Mouse (Mus musculus): ENCODE data around the gene Bhmt.
"Not testable (repeated sequence)": the region's sequence is repeated elsewhere in the genome, so short reads cannot be mapped to it uniquely, and the experiment has no call there.

The Bhmt gene

DNA sequence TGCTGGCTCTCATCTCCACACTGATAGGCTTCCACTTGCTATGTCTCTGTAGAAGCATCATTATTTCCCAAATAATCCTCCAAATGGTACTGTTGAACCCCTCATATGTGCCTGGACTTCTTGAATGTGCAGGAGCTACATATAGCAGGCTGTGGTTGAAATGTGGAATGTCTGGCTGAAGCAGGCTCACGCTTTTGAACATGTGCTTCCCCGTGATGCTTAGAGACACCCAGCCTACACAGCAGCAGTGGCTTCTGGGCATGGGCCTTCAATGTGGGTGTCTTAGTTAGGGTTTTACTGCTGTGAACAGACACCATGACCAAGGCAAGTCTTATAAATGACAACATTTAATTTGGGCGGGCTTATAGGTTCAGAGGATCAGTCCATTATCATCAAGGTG lies 30.1 kb downstream of the Bhmt start:
- no peak for DNase-seq

DNA sequence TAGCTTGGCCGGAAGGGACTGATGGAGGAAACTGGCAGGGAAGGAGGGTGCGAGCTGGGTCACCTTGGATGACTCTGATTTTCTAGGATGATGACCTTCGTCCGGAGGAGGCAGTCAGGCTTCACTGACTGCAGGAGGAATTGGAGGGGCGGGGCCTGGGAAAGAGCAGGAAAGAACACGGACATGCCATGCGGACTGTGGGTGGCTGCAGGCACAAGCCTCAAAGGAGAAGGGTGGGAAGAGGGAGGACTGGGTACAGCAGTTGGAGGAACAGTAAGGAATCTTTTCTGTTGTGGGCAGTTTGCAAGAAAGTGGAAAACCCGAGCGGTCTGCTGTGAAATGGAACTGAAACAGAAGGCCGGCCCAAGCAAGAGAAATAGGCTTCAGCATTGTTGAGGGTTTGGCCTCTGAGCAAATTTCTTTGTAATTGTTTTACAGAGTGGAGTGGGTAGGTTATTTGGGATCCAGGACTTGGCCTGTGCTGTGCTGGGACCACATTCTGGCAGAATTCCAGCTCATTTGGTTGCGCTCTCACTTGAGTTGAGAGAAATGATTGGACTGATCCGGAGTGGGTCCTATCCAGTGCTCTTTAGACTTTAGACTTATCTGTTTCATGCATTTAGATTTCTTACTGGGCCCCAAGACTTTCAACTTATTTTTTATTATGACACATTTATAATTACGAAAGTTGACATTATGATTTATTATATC lies 30.7 kb downstream of the Bhmt start:
- no peak for DNase-seq

GRCm38 (mm10) chr13:93604698-93605097 lies 33.1 kb downstream of the Bhmt start:
- no peak for DNase-seq

DNA sequence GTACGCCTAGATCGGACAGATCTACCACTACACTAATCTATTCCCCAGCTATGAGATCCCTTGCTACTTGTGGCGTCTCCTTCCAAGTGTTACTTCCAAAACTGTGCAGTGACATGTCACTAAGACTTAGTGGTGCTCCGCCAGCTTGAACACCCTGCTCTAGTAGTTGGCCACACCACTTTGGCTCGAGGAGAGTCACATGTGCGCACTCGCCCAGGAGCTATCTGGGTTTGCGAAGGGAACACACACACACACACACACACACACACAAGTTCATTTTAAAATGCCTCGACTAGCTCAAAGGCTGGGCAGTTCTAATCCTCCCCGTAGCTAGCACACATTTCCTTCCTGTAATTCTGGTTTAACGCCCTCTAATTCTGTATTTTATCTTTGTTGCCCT lies 36.2 kb downstream of the Bhmt start:
- no peak for DNase-seq

GRCm38 (mm10) chr13:93593040-93593699 lies 44.6 kb downstream of the Bhmt start:
- DNase-seq = no peak

- DNase-seq = not testable (repeated sequence)
Observed at GRCm38 (mm10) chr13:93582526-93582925, 55.2 kb downstream of the Bhmt start.

DNA sequence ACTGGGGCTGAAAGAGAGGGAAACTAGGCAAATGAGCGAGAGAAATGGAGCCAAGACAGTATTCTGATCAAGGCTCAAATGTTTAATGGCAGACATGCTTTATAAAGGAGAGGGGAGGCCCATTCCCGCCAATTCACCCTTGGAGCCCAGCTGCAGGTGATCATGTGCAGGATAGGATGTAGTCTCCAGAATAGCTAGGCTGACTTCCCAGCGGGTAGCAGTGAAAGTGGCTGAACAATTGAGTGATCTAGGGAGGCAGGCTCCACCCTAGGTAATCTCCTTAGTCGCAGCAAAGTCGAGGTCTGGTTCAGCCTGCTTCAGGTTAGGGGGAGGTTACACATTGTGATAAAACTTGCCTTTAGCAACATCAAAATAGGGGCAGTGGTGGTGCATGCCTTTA lies 57.3 kb downstream of the Bhmt start:
- DNase-seq = no peak

- no peak for DNase-seq
Observed at GRCm38 (mm10) chr13:93569676-93570075, 68.1 kb downstream of the Bhmt start.
